Mouse (Mus musculus): Measurements from ENCODE around the gene Ndufab1. TPM values are rescaled to one million over a fixed set of nuclear protein-coding genes. Genes with fewer than 3 reads are reported as not detected.

Ndufab1 gene
- total and polyA plus RNA-seq, 3 experiments, result 119 to 452 (median 172) TPM

DNA sequence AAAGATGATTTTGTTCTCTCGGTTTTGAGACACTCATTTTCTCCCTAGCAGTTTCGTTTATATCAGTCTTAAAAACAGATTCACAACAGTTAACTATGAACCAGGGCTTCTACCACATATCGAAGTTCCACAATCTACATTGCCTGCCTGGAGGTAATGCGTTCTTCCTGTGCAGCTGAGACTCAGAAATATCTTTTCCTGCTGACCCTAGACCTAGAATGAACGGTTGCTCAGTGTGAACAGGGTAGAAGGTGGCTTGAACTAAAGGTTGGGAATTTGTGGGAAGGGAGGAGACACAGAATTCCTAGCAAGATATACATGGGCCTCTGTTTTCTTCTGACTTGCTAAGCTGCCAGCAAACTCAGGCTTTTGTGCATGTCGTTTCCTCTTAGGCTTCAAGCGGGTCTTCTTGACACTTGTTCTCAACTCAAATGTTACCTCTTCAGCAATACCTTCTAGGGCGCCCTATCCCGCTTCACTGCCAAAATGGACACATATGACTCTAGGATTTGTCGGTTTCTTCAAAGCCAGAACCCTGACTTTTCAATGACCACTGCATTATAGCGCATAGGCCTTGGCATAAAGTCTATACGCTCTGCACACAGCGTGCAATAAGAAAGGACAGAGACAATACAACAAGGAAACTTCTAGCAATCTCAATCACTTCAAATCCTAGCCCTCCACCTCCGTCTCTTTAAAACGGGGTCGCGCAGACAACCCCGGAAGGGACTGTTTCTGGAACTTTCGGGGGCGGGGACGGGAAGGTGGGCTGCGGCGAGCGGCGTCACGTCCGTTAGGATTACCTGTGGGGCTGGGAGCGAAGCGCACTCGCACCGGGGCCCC is 35.4 kb downstream of the Ndufab1 start (continued):
- TF ChIP-seq ETS1 (IDR thresholded peaks at IDR 0.05; ENCODE audit: low read depth, low read length) (0 out of 2 replicates have a peak, but pooled peaks have one; percentile 39), ZKSCAN1 (IDR thresholded peaks at IDR 0.05; ENCODE audit: low read depth, low read length) (no peak), RCOR1 (IDR thresholded peaks at IDR 0.05; ENCODE audit: low read depth, low read length) (no peak), ELF1 (IDR thresholded peaks at IDR 0.05; ENCODE audit: low read depth, low read length) (peak; percentile 76), MAX (IDR thresholded peaks at IDR 0.05; ENCODE audit: low read length) (no peak)

DNA sequence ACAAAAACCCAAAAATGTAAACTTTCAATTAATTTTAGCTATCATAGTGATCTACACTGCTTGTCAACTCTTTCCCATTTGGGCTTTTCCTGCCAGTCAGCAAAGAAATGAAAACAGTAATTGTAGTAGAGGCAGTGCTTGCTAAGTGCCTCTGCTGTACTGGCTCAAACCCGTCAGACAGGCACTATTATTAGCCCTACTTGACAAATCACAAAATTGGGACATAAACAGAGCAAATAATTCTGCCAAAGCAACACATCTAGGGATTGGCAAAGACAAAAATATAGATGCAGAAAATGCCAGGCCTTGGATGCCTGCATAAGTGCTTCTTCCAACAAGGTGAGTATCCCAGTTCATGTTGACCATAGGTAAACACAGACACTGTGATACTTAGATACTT is 36.0 kb downstream of the Ndufab1 start:
- peak overlapping the region; percentile 59 for H3K27ac ChIP-seq (ENCODE audit: control insufficient read depth, low read depth, low read length)
- H3K9ac ChIP-seq (ENCODE audit: control insufficient read depth, low read depth, low read length, poor library complexity, severe bottlenecking), result peak overlapping the region; percentile 93
- H3K79me2 ChIP-seq (ENCODE audit: control insufficient read depth, insufficient read depth, low read length, poor library complexity), result peaks cover 30% of the 10 kb centered on the region
- no peak for DNase-seq (ENCODE audit: low read depth, low spot score)
- H3K4me1 ChIP-seq (ENCODE audit: control insufficient read depth in 1 of 2, insufficient read depth in 2 of 2, low read length in 2 of 2), result peaks cover 5 to 6% of the 10 kb centered on the region in 2 experiments
- TF ChIP-seq BHLHE40 (IDR thresholded peaks at IDR 0.05; ENCODE audit: borderline replicate concordance, low read depth, low read length), result no peak
- no peak for TF ChIP-seq E2F4 (IDR thresholded peaks at IDR 0.05; ENCODE audit: borderline replicate concordance, low read depth, low read length)
- TF ChIP-seq ETS1 (IDR thresholded peaks at IDR 0.05; ENCODE audit: low read depth, low read length), result no peak
- no peak for TF ChIP-seq MYB (IDR thresholded peaks at IDR 0.05; ENCODE audit: low read depth, low read length)
- TF ChIP-seq POLR2A (IDR thresholded peaks at IDR 0.05; ENCODE audit: control insufficient read depth in 1 of 2, insufficient read depth in 1 of 2, low read depth in 1 of 2, low read length in 2 of 2, poor library complexity in 1 of 2), result no peak
- no peak for TF ChIP-seq ZC3H11A (IDR thresholded peaks at IDR 0.05; ENCODE audit: low read depth, low read length)
- no peak for TF ChIP-seq ZNF384 (IDR thresholded peaks at IDR 0.05; ENCODE audit: low read depth, low read length)
- no peak for TF ChIP-seq USF2 (IDR thresholded peaks at IDR 0.05; ENCODE audit: borderline replicate concordance in 1 of 2, insufficient read depth in 1 of 2, low read depth in 1 of 2, low read length in 2 of 2)
- no peak for TF ChIP-seq CTCF (IDR thresholded peaks at IDR 0.05 in 2 of 3, conservative IDR thresholded peaks at IDR 0.05 in 1 of 3; ENCODE audit: control insufficient read depth in 1 of 3, insufficient read depth in 1 of 3, low read depth in 2 of 3, low read length in 3 of 3, poor library complexity in 1 of 3, severe bottlenecking in 1 of 3)
- no peaks in the 10 kb centered on the region for H3K9me3 ChIP-seq (replicated peaks; ENCODE audit: insufficient read depth, low read length)
- H3K27me3 ChIP-seq (ENCODE audit: control insufficient read depth in 1 of 2, insufficient read depth in 2 of 2, low read length in 2 of 2), result no peaks in the 10 kb centered on the region
- peak overlapping the region; percentile 2 to 85; a peak in 3 of 4 replicates for H3K4me3 ChIP-seq (ENCODE audit: control insufficient read depth in 1 of 2, insufficient read depth in 1 of 2, low read depth in 2 of 2, low read length in 2 of 2)
- H3K36me3 ChIP-seq (ENCODE audit: control insufficient read depth in 1 of 2, insufficient read depth in 2 of 2, low read length in 2 of 2), result peaks cover 6 to 22% of the 10 kb centered on the region in 2 experiments

GRCm38 (mm10) chr7:122056633-122057032 is 45.1 kb downstream of the Ndufab1 start:
- no peaks in the 10 kb centered on the region for H3K9me3 ChIP-seq (replicated peaks; ENCODE audit: insufficient read depth, low read length)
- no peak overlapping the region for H3K27ac ChIP-seq (ENCODE audit: control insufficient read depth, low read depth, low read length)
- DNase-seq (ENCODE audit: low read depth, low spot score), result no peak
- H3K79me2 ChIP-seq (ENCODE audit: control insufficient read depth, insufficient read depth, low read length, poor library complexity), result no peaks in the 10 kb centered on the region
- peaks cover 0 to 3% of the 10 kb centered on the region in 2 experiments; a peak in 2 of 4 replicates for H3K36me3 ChIP-seq (ENCODE audit: control insufficient read depth in 1 of 2, insufficient read depth in 2 of 2, low read length in 2 of 2)
- no peak for TF ChIP-seq CTCF (IDR thresholded peaks at IDR 0.05 in 2 of 3, conservative IDR thresholded peaks at IDR 0.05 in 1 of 3; ENCODE audit: control insufficient read depth in 1 of 3, insufficient read depth in 1 of 3, low read depth in 2 of 3, low read length in 3 of 3, poor library complexity in 1 of 3, severe bottlenecking in 1 of 3)
- no peak for TF ChIP-seq POLR2AphosphoS5 (IDR thresholded peaks at IDR 0.05; ENCODE audit: borderline replicate concordance, low read depth, low read length)
- no peak for TF ChIP-seq NRF1 (IDR thresholded peaks at IDR 0.05; ENCODE audit: insufficient read depth, low read depth, low read length, poor library complexity, severe bottlenecking)
- TF ChIP-seq TAL1 (IDR thresholded peaks at IDR 0.05; ENCODE audit: low read length), result no peak
- TF ChIP-seq TCF12 (IDR thresholded peaks at IDR 0.05; ENCODE audit: low read depth, low read length), result no peak
- TF ChIP-seq ZC3H11A (IDR thresholded peaks at IDR 0.05; ENCODE audit: low read depth, low read length), result no peak
- no peak for TF ChIP-seq MXI1 (IDR thresholded peaks at IDR 0.05; ENCODE audit: low read depth, low read length)
- no peak for TF ChIP-seq POLR2AphosphoS2 (IDR thresholded peaks at IDR 0.05; ENCODE audit: low read length)
- TF ChIP-seq KAT2A (conservative IDR thresholded peaks at IDR 0.05; ENCODE audit: low read depth, low read length), result no peak
- no peak for TF ChIP-seq JUND (IDR thresholded peaks at IDR 0.05; ENCODE audit: low read depth, low read length)
- TF ChIP-seq POLR2A (IDR thresholded peaks at IDR 0.05; ENCODE audit: control insufficient read depth in 1 of 2, insufficient read depth in 1 of 2, low read depth in 1 of 2, low read length in 2 of 2, poor library complexity in 1 of 2), result no peak
- TF ChIP-seq E2F4 (IDR thresholded peaks at IDR 0.05; ENCODE audit: borderline replicate concordance, low read depth, low read length), result no peak
- no peak for TF ChIP-seq RCOR1 (IDR thresholded peaks at IDR 0.05; ENCODE audit: low read depth, low read length)
- no peak for TF ChIP-seq USF2 (IDR thresholded peaks at IDR 0.05; ENCODE audit: borderline replicate concordance in 1 of 2, insufficient read depth in 1 of 2, low read depth in 1 of 2, low read length in 2 of 2)
- TF ChIP-seq ETS1 (IDR thresholded peaks at IDR 0.05; ENCODE audit: low read depth, low read length), result no peak
- H3K4me1 ChIP-seq (ENCODE audit: control insufficient read depth in 1 of 2, insufficient read depth in 2 of 2, low read length in 2 of 2), result no peaks in the 10 kb centered on the region
- H3K27me3 ChIP-seq (ENCODE audit: control insufficient read depth in 1 of 2, insufficient read depth in 2 of 2, low read length in 2 of 2), result no peaks in the 10 kb centered on the region
- no peak overlapping the region for H3K9ac ChIP-seq (ENCODE audit: control insufficient read depth, low read depth, low read length, poor library complexity, severe bottlenecking)
- H3K4me3 ChIP-seq (ENCODE audit: control insufficient read depth in 1 of 2, insufficient read depth in 1 of 2, low read depth in 2 of 2, low read length in 2 of 2), result no peak overlapping the region
